Mouse (Mus musculus) lung, postnatal 10 days (tissue): ENCODE results near the gene Ring1.
"Not testable (repeated sequence)": the region's sequence is repeated elsewhere in the genome, so short reads cannot be mapped to it uniquely, and the experiment has no call there.

Experiments
- DNase-seq: peaks from one replicate; pipeline ENCODE4 v3.0.0; 2021

Ring1 gene

GRCm38 (mm10) chr17:34028501-34029149 lies 4.1 kb upstream of the Ring1 start:
- no peak for DNase-seq

GRCm38 (mm10) chr17:34027656-34028223 lies 3.3 kb upstream of the Ring1 start, which contains the start of gene H2-Ke6:
Gene H2-Ke6, minus strand, starts transcription at chr17:34028060.
- peak; percentile 96 for DNase-seq

- DNase-seq: peak; percentile 53
These were observed 2.6 kb upstream of the Ring1 start for GRCm38 (mm10) chr17:34026917-34027655.

GRCm38 (mm10) chr17:34026221-34026620 lies 1.7 kb upstream of the Ring1 start:
- no peak for DNase-seq

- no peak for DNase-seq
These were observed 1.3 kb upstream of the Ring1 start for GRCm38 (mm10) chr17:34025756-34026151.

- peak; percentile 59 for DNase-seq
These were observed 628 bp upstream of the Ring1 start for GRCm38 (mm10) chr17:34024861-34025755.

- DNase-seq: no peak
These were observed 802 bp downstream of the Ring1 start for GRCm38 (mm10) chr17:34023678-34024077.

- DNase-seq: no peak
These were observed 1.5 kb downstream of the Ring1 start for GRCm38 (mm10) chr17:34022987-34023386.

- peak; percentile 9 for DNase-seq
These were observed 2.1 kb downstream of the Ring1 start for GRCm38 (mm10) chr17:34022414-34022783.

GRCm38 (mm10) chr17:34021539-34022413 lies 2.7 kb downstream of the Ring1 start:
- peak; percentile 16 for DNase-seq

- DNase-seq: no peak
These were observed 11.0 kb downstream of the Ring1 start for GRCm38 (mm10) chr17:34013436-34013835.

GRCm38 (mm10) chr17:34010156-34010555 lies 14.3 kb downstream of the Ring1 start:
- DNase-seq: no peak

GRCm38 (mm10) chr17:34006570-34006969 lies 17.9 kb downstream of the Ring1 start:
- no peak for DNase-seq

GRCm38 (mm10) chr17:34003426-34003825 lies 21.1 kb downstream of the Ring1 start:
- peak; percentile 34 for DNase-seq

- DNase-seq: not testable (repeated sequence)
These were observed 23.7 kb downstream of the Ring1 start for GRCm38 (mm10) chr17:34000796-34001195.

GRCm38 (mm10) chr17:34000150-34000537 lies 24.3 kb downstream of the Ring1 start, which contains the start of gene H2-K1:
Gene H2-K1, minus strand, starts transcription at chr17:34000347.
- DNase-seq: peak; percentile 95

GRCm38 (mm10) chr17:33999341-34000149 lies 24.9 kb downstream of the Ring1 start:
- no peak for DNase-seq

- DNase-seq: not testable (repeated sequence)
These were observed 25.8 kb downstream of the Ring1 start for GRCm38 (mm10) chr17:33998697-33999096.

- DNase-seq: not testable (repeated sequence)
These were observed 27.5 kb downstream of the Ring1 start for GRCm38 (mm10) chr17:33997025-33997424.

- no peak for DNase-seq
These were observed 28.8 kb downstream of the Ring1 start for GRCm38 (mm10) chr17:33995651-33996050.

GRCm38 (mm10) chr17:33994959-33995358 lies 29.5 kb downstream of the Ring1 start:
- DNase-seq: no peak
